Mouse (Mus musculus): Measurements from ENCODE around the gene D10Jhu81e.
"Not testable (repeated sequence)": the region's sequence is repeated elsewhere in the genome, so short reads cannot be mapped to it uniquely, and the experiment has no call there.

D10Jhu81e gene

GRCm38 (mm10) chr10:78169281-78170042 is at the start of gene D10Jhu81e:
Gene D10Jhu81e (minus strand): TSS chr10:78169782.
- DNase-seq (ENCODE audit: low spot score), result peak; percentile 98

- no peak for DNase-seq (ENCODE audit: low spot score)
Observed at GRCm38 (mm10) chr10:78218576-78218975, 49.0 kb upstream of the D10Jhu81e start.

- no peak for DNase-seq (ENCODE audit: low spot score)
Observed at GRCm38 (mm10) chr10:78216376-78217083, 46.9 kb upstream of the D10Jhu81e start.

- no peak for DNase-seq (ENCODE audit: low spot score)
Observed at GRCm38 (mm10) chr10:78214371-78214770, 44.8 kb upstream of the D10Jhu81e start.

GRCm38 (mm10) chr10:78211311-78211710 is 41.7 kb upstream of the D10Jhu81e start:
- no peak for DNase-seq (ENCODE audit: low spot score)

GRCm38 (mm10) chr10:78201182-78201581 is 31.6 kb upstream of the D10Jhu81e start:
- DNase-seq (ENCODE audit: low spot score), result no peak

GRCm38 (mm10) chr10:78192933-78193332 is 23.4 kb upstream of the D10Jhu81e start:
- DNase-seq (ENCODE audit: low spot score), result no peak

GRCm38 (mm10) chr10:78186076-78186475 is 16.5 kb upstream of the D10Jhu81e start:
- not testable (repeated sequence) for DNase-seq (ENCODE audit: low spot score)

- DNase-seq (ENCODE audit: low spot score), result no peak
Observed at GRCm38 (mm10) chr10:78185381-78185725, 15.8 kb upstream of the D10Jhu81e start.

GRCm38 (mm10) chr10:78184531-78185380 is 15.2 kb upstream of the D10Jhu81e start, which contains the start of gene Pwp2:
Gene Pwp2 (minus strand): TSS chr10:78185149.
- DNase-seq (ENCODE audit: low spot score), result peak; percentile 89

- DNase-seq (ENCODE audit: low spot score), result no peak
Observed at GRCm38 (mm10) chr10:78183577-78183976, 14.0 kb upstream of the D10Jhu81e start.

- DNase-seq (ENCODE audit: low spot score), result no peak
Observed at GRCm38 (mm10) chr10:78182321-78182720, 12.7 kb upstream of the D10Jhu81e start.

- no peak for DNase-seq (ENCODE audit: low spot score)
Observed at GRCm38 (mm10) chr10:78174474-78174873, 4.9 kb upstream of the D10Jhu81e start.

- DNase-seq (ENCODE audit: low spot score), result no peak
Observed at GRCm38 (mm10) chr10:78171581-78171980, 2.0 kb upstream of the D10Jhu81e start.

- no peak for DNase-seq (ENCODE audit: low spot score)
Observed at GRCm38 (mm10) chr10:78171057-78171456, 1.5 kb upstream of the D10Jhu81e start.

GRCm38 (mm10) chr10:78170445-78170844 is 863 bp upstream of the D10Jhu81e start:
- no peak for DNase-seq (ENCODE audit: low spot score)

- no peak for DNase-seq (ENCODE audit: low spot score)
Observed at GRCm38 (mm10) chr10:78168792-78169191, 790 bp downstream of the D10Jhu81e start.

GRCm38 (mm10) chr10:78167775-78168174 is 1.8 kb downstream of the D10Jhu81e start:
- no peak for DNase-seq (ENCODE audit: low spot score)

GRCm38 (mm10) chr10:78167333-78167732 is 2.2 kb downstream of the D10Jhu81e start:
- DNase-seq (ENCODE audit: low spot score), result no peak

- no peak for DNase-seq (ENCODE audit: low spot score)
Observed at GRCm38 (mm10) chr10:78165256-78166005, 4.2 kb downstream of the D10Jhu81e start.

- DNase-seq (ENCODE audit: low spot score), result no peak
Observed at GRCm38 (mm10) chr10:78164786-78165185, 4.8 kb downstream of the D10Jhu81e start.

- DNase-seq (ENCODE audit: low spot score), result no peak
Observed at GRCm38 (mm10) chr10:78163923-78164322, 5.7 kb downstream of the D10Jhu81e start.
